Mouse (Mus musculus) midbrain, embryonic 15.5 days (tissue): Measurements from ENCODE around the gene Fignl1. TPM values are rescaled to one million over a fixed set of nuclear protein-coding genes. Genes with fewer than 3 reads are reported as not detected.

Experiments used
- ATAC-seq: fragments of 200-750 bp; cut with Nextera tagmentation; replicated peaks from 2 replicates; pipeline ENCODE4 v1.8.0; 2017; ENCODE audit warnings: moderate TSS enrichment
- H3K27ac ChIP-seq: fragments of 300-500 bp; sonication (generic); 2 replicates; pipeline ENCODE4 v1.5.1; 2015; ENCODE audit warnings: mild to moderate bottlenecking, inconsistent platforms
- H3K27me3 ChIP-seq: fragments of 300-500 bp; sonication (generic); replicated peaks from 2 replicates; pipeline ENCODE4 v1.6.1; 2015; ENCODE audit warnings: inconsistent platforms
- H3K36me3 ChIP-seq: fragments of 300-500 bp; sonication (generic); replicated peaks from 2 replicates; pipeline ENCODE4 v1.6.1; 2015; ENCODE audit warnings: inconsistent platforms
- H3K4me1 ChIP-seq: fragments of 300-500 bp; sonication (generic); 2 replicates; pipeline ENCODE4 v1.6.1; 2015; ENCODE audit warnings: inconsistent platforms
- H3K4me2 ChIP-seq: fragments of 300-500 bp; sonication (generic); 2 replicates; pipeline ENCODE4 v1.6.1; 2015; ENCODE audit warnings: inconsistent platforms, mild to moderate bottlenecking, moderate library complexity
- H3K4me3 ChIP-seq: fragments of 300-500 bp; sonication (generic); 2 replicates; pipeline ENCODE4 v1.5.1; 2015; ENCODE audit warnings: mild to moderate bottlenecking, inconsistent platforms
- H3K9ac ChIP-seq: fragments of 300-500 bp; sonication (generic); 2 replicates; pipeline ENCODE4 v1.6.1; 2015; ENCODE audit warnings: mild to moderate bottlenecking, inconsistent platforms
- H3K9me3 ChIP-seq: fragments of 300-500 bp; sonication (generic); 2 replicates; pipeline ENCODE4 v1.6.1; 2016; ENCODE audit warnings: inconsistent platforms
- WGBS: fragments of 180-500 bp; shearing (Covaris S2); methylation state at CpG from one replicate; pipeline ENCODE4 v1.1.7; 2015; ENCODE audit warnings: mixed read lengths; 5-methylcytosine and 5-hydroxymethylcytosine counted together
- polyA plus RNA-seq: library from polyadenylated mRNA; unstranded; fragments of >200 nt; fragmentation: Nextera tagmentation; extraction: Ambion mirVana; gene quantifications from 2 replicates; pipeline ENCODE4 v1.2.1, GENCODE M21; 2015

Fignl1 gene
- polyA plus RNA-seq, 1 experiment from 2014 or later = 9.8 TPM

GRCm38 (mm10) chr11:11844367-11844971 is 35.7 kb upstream of the Fignl1 start:
- no peaks in the 10 kb centered on the region for H3K36me3 ChIP-seq
- 0 out of 2 replicates have a peak, but pooled peaks cover 4% of the 10 kb centered on the region for H3K4me1 ChIP-seq
- H3K27ac ChIP-seq = no peak overlapping the region
- 33% methylated on average over 13 of the region's 13 CpGs for WGBS
- H3K4me3 ChIP-seq = no peak overlapping the region
- no peak overlapping the region for H3K4me2 ChIP-seq
- H3K9ac ChIP-seq = no peak overlapping the region
- no peaks in the 10 kb centered on the region for H3K9me3 ChIP-seq
- H3K27me3 ChIP-seq = no peaks in the 10 kb centered on the region
- ATAC-seq = peak; percentile 79

- Histone ChIP-seq H3K36me3 (no peaks in the 10 kb centered on the region), H3K9me3 (no peaks in the 10 kb centered on the region), H3K4me3 (no peak overlapping the region), H3K27me3 (no peaks in the 10 kb centered on the region), H3K27ac (no peak overlapping the region), H3K4me1 (peaks cover 4% of the 10 kb centered on the region; the same call in 1 of the 2 replicates), H3K9ac (no peak overlapping the region), H3K4me2 (no peak overlapping the region)
- ATAC-seq = no peak
- WGBS = 80% methylated on average over 4 of the region's 4 CpGs
These were observed 32.8 kb upstream of the Fignl1 start for GRCm38 (mm10) chr11:11841590-11841989.

GRCm38 (mm10) chr11:11840746-11841145 is 32.0 kb upstream of the Fignl1 start:
- Histone ChIP-seq H3K9me3 (no peaks in the 10 kb centered on the region), H3K27me3 (no peaks in the 10 kb centered on the region), H3K36me3 (no peaks in the 10 kb centered on the region), H3K27ac (no peak overlapping the region), H3K4me1 (peaks cover 9% of the 10 kb centered on the region; the same call in 1 of the 2 replicates), H3K9ac (no peak overlapping the region), H3K4me2 (no peak overlapping the region), H3K4me3 (no peak overlapping the region)
- ATAC-seq = no peak
- WGBS = 83% methylated on average over 2 of the region's 2 CpGs

GRCm38 (mm10) chr11:11839874-11840273 is 31.1 kb upstream of the Fignl1 start:
- Histone ChIP-seq H3K9ac (no peak overlapping the region), H3K4me2 (no peak overlapping the region), H3K9me3 (no peaks in the 10 kb centered on the region), H3K27me3 (no peaks in the 10 kb centered on the region), H3K27ac (no peak overlapping the region), H3K36me3 (no peaks in the 10 kb centered on the region), H3K4me3 (no peak overlapping the region), H3K4me1 (peaks cover 9% of the 10 kb centered on the region; the same call in 1 of the 2 replicates)
- WGBS = 91% methylated on average over 7 of the region's 7 CpGs
- no peak for ATAC-seq

- no peaks in the 10 kb centered on the region for H3K9me3 ChIP-seq
- H3K4me3 ChIP-seq = no peak overlapping the region
- H3K27me3 ChIP-seq = no peaks in the 10 kb centered on the region
- 91% methylated on average over 5 of the region's 5 CpGs for WGBS
- H3K4me2 ChIP-seq = no peak overlapping the region
- no peak for ATAC-seq
- peaks cover 5% of the 10 kb centered on the region; the same call in 1 of the 2 replicates for H3K4me1 ChIP-seq
- H3K27ac ChIP-seq = no peak overlapping the region
- no peaks in the 10 kb centered on the region for H3K36me3 ChIP-seq
- no peak overlapping the region for H3K9ac ChIP-seq
These were observed 28.6 kb upstream of the Fignl1 start for GRCm38 (mm10) chr11:11837384-11837783.

GRCm38 (mm10) chr11:11836713-11837370 is 28.1 kb upstream of the Fignl1 start:
- 0 out of 2 replicates have a peak, but pooled peaks have one; percentile 40 for ATAC-seq
- Histone ChIP-seq H3K36me3 (no peaks in the 10 kb centered on the region), H3K27ac (no peak overlapping the region), H3K4me3 (no peak overlapping the region), H3K27me3 (no peaks in the 10 kb centered on the region), H3K4me2 (no peak overlapping the region), H3K9me3 (no peaks in the 10 kb centered on the region), H3K9ac (no peak overlapping the region), H3K4me1 (peaks cover 5% of the 10 kb centered on the region; the same call in 1 of the 2 replicates)
- 53% methylated on average over 18 of the region's 18 CpGs for WGBS

- WGBS = 51% methylated on average over 8 of the region's 8 CpGs
- no peak overlapping the region for H3K27ac ChIP-seq
These were observed 27.5 kb upstream of the Fignl1 start for GRCm38 (mm10) chr11:11836262-11836661.

GRCm38 (mm10) chr11:11835791-11836190 is 27.0 kb upstream of the Fignl1 start:
- no peak for ATAC-seq
- WGBS = 81% methylated on average over 4 of the region's 4 CpGs
- Histone ChIP-seq H3K4me3 (no peak overlapping the region), H3K9ac (no peak overlapping the region), H3K27ac (no peak overlapping the region), H3K4me1 (peaks cover 5% of the 10 kb centered on the region; the same call in 1 of the 2 replicates), H3K36me3 (no peaks in the 10 kb centered on the region), H3K27me3 (no peaks in the 10 kb centered on the region), H3K9me3 (no peaks in the 10 kb centered on the region), H3K4me2 (no peak overlapping the region)

More at GRCm38 (mm10) chr11:11836262-11836661, 27.5 kb upstream of the Fignl1 start:
- no peaks in the 10 kb centered on the region for H3K36me3 ChIP-seq
- H3K9me3 ChIP-seq = no peaks in the 10 kb centered on the region
- H3K4me2 ChIP-seq = no peak overlapping the region
- H3K9ac ChIP-seq = no peak overlapping the region
- ATAC-seq = no peak
- H3K4me1 ChIP-seq = peaks cover 5% of the 10 kb centered on the region; the same call in 1 of the 2 replicates
- no peaks in the 10 kb centered on the region for H3K27me3 ChIP-seq
- H3K4me3 ChIP-seq = no peak overlapping the region

GRCm38 (mm10) chr11:11835361-11835760 is 26.6 kb upstream of the Fignl1 start:
- WGBS = 41% methylated on average over 6 of the region's 6 CpGs
- ATAC-seq = no peak
- Histone ChIP-seq H3K4me1 (peaks cover 5% of the 10 kb centered on the region; the same call in 1 of the 2 replicates), H3K36me3 (no peaks in the 10 kb centered on the region), H3K9ac (no peak overlapping the region), H3K27me3 (no peaks in the 10 kb centered on the region), H3K27ac (no peak overlapping the region), H3K4me3 (no peak overlapping the region), H3K4me2 (no peak overlapping the region), H3K9me3 (no peaks in the 10 kb centered on the region)

- no peaks in the 10 kb centered on the region for H3K9me3 ChIP-seq
- no peak for ATAC-seq
- no peaks in the 10 kb centered on the region for H3K27me3 ChIP-seq
- no peaks in the 10 kb centered on the region for H3K36me3 ChIP-seq
- no peak overlapping the region for H3K27ac ChIP-seq
- no peak overlapping the region for H3K9ac ChIP-seq
- WGBS = 56% methylated on average over 8 of the region's 8 CpGs
- no peak overlapping the region for H3K4me3 ChIP-seq
- peaks cover 20% of the 10 kb centered on the region; the same call in 1 of the 2 replicates for H3K4me1 ChIP-seq
- no peak overlapping the region for H3K4me2 ChIP-seq
These were observed 24.3 kb upstream of the Fignl1 start for GRCm38 (mm10) chr11:11833100-11833499.

GRCm38 (mm10) chr11:11832755-11833084 is 24.0 kb upstream of the Fignl1 start:
- Histone ChIP-seq H3K27ac (no peak overlapping the region), H3K27me3 (no peaks in the 10 kb centered on the region), H3K4me3 (no peak overlapping the region), H3K4me2 (no peak overlapping the region), H3K4me1 (peaks cover 22% of the 10 kb centered on the region; the same call in 1 of the 2 replicates), H3K9ac (no peak overlapping the region), H3K36me3 (no peaks in the 10 kb centered on the region), H3K9me3 (no peaks in the 10 kb centered on the region)
- WGBS = 52% methylated on average over 6 of the region's 6 CpGs
- ATAC-seq = no peak

GRCm38 (mm10) chr11:11831940-11832754 is 23.4 kb upstream of the Fignl1 start:
- no peaks in the 10 kb centered on the region for H3K9me3 ChIP-seq
- no peak for ATAC-seq
- H3K36me3 ChIP-seq = no peaks in the 10 kb centered on the region
- H3K4me1 ChIP-seq = peaks cover 22% of the 10 kb centered on the region; the same call in 1 of the 2 replicates
- no peaks in the 10 kb centered on the region for H3K27me3 ChIP-seq
- H3K27ac ChIP-seq = no peak overlapping the region
- no peak overlapping the region for H3K4me2 ChIP-seq
- 18% methylated on average over 6 of the region's 6 CpGs for WGBS
- no peak overlapping the region for H3K4me3 ChIP-seq
- H3K9ac ChIP-seq = no peak overlapping the region
